In the genomic region with DNA sequence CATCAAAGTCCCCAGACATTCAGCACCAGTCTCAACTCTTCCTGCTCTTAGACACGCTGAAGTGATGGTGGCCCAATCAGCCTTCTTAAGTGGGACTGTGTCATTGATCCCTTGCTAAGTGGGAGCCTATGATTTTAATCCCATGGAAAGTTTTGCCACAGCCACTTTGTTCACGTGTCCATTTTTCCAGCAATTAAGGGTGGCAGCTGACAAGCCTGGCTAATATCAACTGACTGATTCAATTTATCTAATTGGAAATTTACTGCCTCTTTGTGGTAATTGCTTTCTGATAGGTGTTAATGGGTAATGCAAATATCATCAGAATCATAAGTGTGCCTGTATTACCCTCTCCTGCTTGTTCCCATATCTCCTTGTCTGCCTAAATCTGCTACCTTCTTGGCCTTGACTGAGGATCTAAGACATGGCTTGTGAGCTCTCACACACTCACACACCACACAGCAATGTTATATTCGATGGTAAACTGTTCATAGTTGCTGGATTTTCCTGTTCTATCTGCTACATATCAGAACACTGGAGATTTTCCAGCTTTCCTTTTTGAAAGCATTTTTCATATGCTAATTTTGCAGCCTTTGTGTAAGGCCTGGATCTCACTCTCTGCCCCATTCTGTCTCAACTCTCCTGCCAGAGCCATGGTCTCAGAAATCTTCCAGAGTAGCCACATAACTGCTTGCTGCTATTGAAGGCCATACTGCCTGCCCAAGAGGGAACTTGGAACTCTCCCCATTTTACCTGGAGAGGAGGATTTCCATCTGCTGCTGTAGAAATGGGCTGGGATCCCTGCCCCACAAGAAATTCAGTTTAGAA, we compare ENCODE assay signal across 18 mouse cellular contexts.
DNase-seq lines count a peak whose midpoint lies in the region; ATAC-seq and TF ChIP-seq lines count a peak whose summit lies in the region.
"Had no signal": no experiment of that assay in that cellular context is flagged by ENCODE, and none has a peak within 500 bp of the region (broad histone marks: within the 10 kb centered on the region; RNA-seq: fewer than 3 reads in every experiment).

No protein-coding gene starts in this region.

- H3K9me3 ChIP-seq in hindbrain, embryonic 12.5 days (replicated peaks) = no peaks in the 10 kb centered on the region
- no peaks in the 10 kb centered on the region for H3K9me3 ChIP-seq in hindbrain, embryonic 14.5 days (ENCODE audit: control insufficient read depth, low read length)
- no peaks in the 10 kb centered on the region for H3K9me3 ChIP-seq in midbrain, embryonic 14.5 days (ENCODE audit: control insufficient read depth, low read length)
- H3K9me3 ChIP-seq: embryonic facial prominence, embryonic 13.5 days; heart, embryonic 12.5 days; lung, embryonic 15.5 days had no signal

- H3K36me3 ChIP-seq in hindbrain, embryonic 12.5 days = no peaks in the 10 kb centered on the region
- no peaks in the 10 kb centered on the region for H3K36me3 ChIP-seq in hindbrain, embryonic 14.5 days (replicated peaks; ENCODE audit: control insufficient read depth, insufficient read depth)
- H3K36me3 ChIP-seq in midbrain, embryonic 14.5 days (ENCODE audit: control insufficient read depth, insufficient read depth, low read length) = no peaks in the 10 kb centered on the region
- H3K36me3 ChIP-seq: embryonic facial prominence, embryonic 13.5 days; heart, embryonic 12.5 days; lung, embryonic 15.5 days had no signal

- 64% methylated on average over 3 of the region's 3 CpGs for WGBS in hindbrain, embryonic 12.5 days
- WGBS in hindbrain, embryonic 14.5 days = 52% methylated on average over 3 of the region's 3 CpGs
- 43% methylated on average over 3 of the region's 3 CpGs for WGBS in midbrain, embryonic 14.5 days
- 57% methylated on average over 3 of the region's 3 CpGs for WGBS in lung, adult 2 months

- no peak overlapping the region for H3K4me2 ChIP-seq in hindbrain, embryonic 12.5 days (replicated peaks)
- H3K4me2 ChIP-seq in hindbrain, embryonic 14.5 days (replicated peaks) = no peak overlapping the region
- H3K4me2 ChIP-seq in midbrain, embryonic 14.5 days (ENCODE audit: low read length) = no peak overlapping the region
- H3K4me2 ChIP-seq: embryonic facial prominence, embryonic 13.5 days; heart, embryonic 12.5 days; liver, embryonic 11.5 days; lung, embryonic 15.5 days had no signal

- no peaks in the 10 kb centered on the region for H3K27me3 ChIP-seq in hindbrain, embryonic 12.5 days
- H3K27me3 ChIP-seq in hindbrain, embryonic 14.5 days (ENCODE audit: control insufficient read depth, insufficient read depth, low read length) = no peaks in the 10 kb centered on the region
- H3K27me3 ChIP-seq in midbrain, embryonic 14.5 days (ENCODE audit: control insufficient read depth, insufficient read depth, low read length) = no peaks in the 10 kb centered on the region
- H3K27me3 ChIP-seq: embryonic facial prominence, embryonic 13.5 days; heart, embryonic 12.5 days; lung, embryonic 15.5 days had no signal

- H3K27ac ChIP-seq in hindbrain, embryonic 12.5 days = 0 out of 2 replicates have a peak overlapping the region, but pooled peaks have one; percentile 23
- H3K27ac ChIP-seq in hindbrain, embryonic 14.5 days = no peak overlapping the region; the same call in 1 of the 2 replicates
- no peak overlapping the region for H3K27ac ChIP-seq in midbrain, embryonic 14.5 days (replicated peaks; ENCODE audit: low read depth, low read length)
- H3K27ac ChIP-seq: embryonic facial prominence, embryonic 13.5 days; lung, embryonic 15.5 days had no signal

- H3K4me1 ChIP-seq in hindbrain, embryonic 12.5 days = peaks cover 3% of the 10 kb centered on the region; the same call in 1 of the 2 replicates
- H3K4me1 ChIP-seq in hindbrain, embryonic 14.5 days (replicated peaks; ENCODE audit: control insufficient read depth, insufficient read depth, low read length) = peaks cover 8% of the 10 kb centered on the region; the same call in 1 of the 2 replicates
- no peaks in the 10 kb centered on the region for H3K4me1 ChIP-seq in midbrain, embryonic 14.5 days (ENCODE audit: control insufficient read depth, insufficient read depth, low read length)
- H3K4me1 ChIP-seq in lung, adult 2 months (ENCODE audit: control insufficient read depth, insufficient read depth, low read length) = no peaks in the 10 kb centered on the region
- H3K4me1 ChIP-seq: embryonic facial prominence, embryonic 13.5 days; lung, embryonic 15.5 days had no signal

- 0 out of 2 replicates have a peak, but pooled peaks have one; percentile 61 for ATAC-seq in hindbrain, embryonic 12.5 days (ENCODE audit: low FRiP score)
- ATAC-seq in hindbrain, embryonic 14.5 days (ENCODE audit: low FRiP score) = no peak
- ATAC-seq in midbrain, embryonic 14.5 days (ENCODE audit: low FRiP score, low TSS enrichment) = no peak; the same call in 1 of the 2 replicates
- ATAC-seq in inflammation-experienced regulatory T-cells, adult 6 months = no peak

- DNase-seq in hindbrain, embryonic 14.5 days (ENCODE audit: low spot score) = no peak
- peak; percentile 63 for DNase-seq in cerebellum, adult 11-12 months
- DNase-seq in cerebellum, postnatal 36 days = peak; percentile 39 to 54
- DNase-seq in midbrain, embryonic 14.5 days = peak; percentile 27
- no peak for DNase-seq in lung, adult 2 months
- no peak for DNase-seq in heart, postnatal 25 days (ENCODE audit: low spot score)
- DNase-seq: gastrocnemius, postnatal 25 days; heart, postnatal 4 days; kidney, adult 11 months; kidney, postnatal 36 days; layer of hippocampus, postnatal 36 days; thymus, postnatal 4 days had no signal

- no peak overlapping the region for H3K4me3 ChIP-seq in hindbrain, embryonic 12.5 days
- no peak overlapping the region for H3K4me3 ChIP-seq in hindbrain, embryonic 14.5 days (replicated peaks; ENCODE audit: low read length)
- no peak overlapping the region for H3K4me3 ChIP-seq in midbrain, embryonic 14.5 days (replicated peaks; ENCODE audit: low read depth, low read length)
- no peak overlapping the region for H3K4me3 ChIP-seq in lung, adult 2 months (replicated peaks; ENCODE audit: extremely low read depth, low read depth, low read length)
- H3K4me3 ChIP-seq: embryonic facial prominence, embryonic 13.5 days; heart, embryonic 12.5 days; lung, embryonic 15.5 days had no signal

- no peak for TF ChIP-seq POLR2A in lung, adult 2 months (IDR thresholded peaks at IDR 0.05; ENCODE audit: borderline replicate concordance, extremely low read depth, low read depth, low read length)

- intact Hi-C loops in heart, postnatal 25 days (cut with DNase I) = no loop called here

- H3K9ac ChIP-seq in hindbrain, embryonic 12.5 days = no peak overlapping the region
- H3K9ac ChIP-seq in hindbrain, embryonic 14.5 days = no peak overlapping the region
- H3K9ac ChIP-seq in midbrain, embryonic 14.5 days (replicated peaks; ENCODE audit: low read length) = no peak overlapping the region
- H3K9ac ChIP-seq: embryonic facial prominence, embryonic 13.5 days; heart, embryonic 12.5 days; lung, embryonic 15.5 days had no signal

- no peak for TF ChIP-seq CTCF in lung, adult 2 months (IDR thresholded peaks at IDR 0.05; ENCODE audit: insufficient read depth, low read length)

Comparison
In these comparisons a context has a peak if more than half of its experiments do, and no peak if none do; other contexts are left out.
1. DNase-seq: peak in cerebellum, adult 11-12 months (single experiment), cerebellum, postnatal 36 days (2 of 2) and midbrain, embryonic 14.5 days (single experiment); none in hindbrain, embryonic 14.5 days (single experiment), lung, adult 2 months (single experiment) and heart, postnatal 25 days (single experiment).